Mouse (Mus musculus): Measurements from ENCODE around the gene Rbm47. TPM values are rescaled to one million over a fixed set of nuclear protein-coding genes. Genes with fewer than 3 reads are reported as not detected.

Rbm47 gene
- total RNA-seq, 2 experiments from 2014 or later: 0.71 to 3.8 TPM

DNA sequence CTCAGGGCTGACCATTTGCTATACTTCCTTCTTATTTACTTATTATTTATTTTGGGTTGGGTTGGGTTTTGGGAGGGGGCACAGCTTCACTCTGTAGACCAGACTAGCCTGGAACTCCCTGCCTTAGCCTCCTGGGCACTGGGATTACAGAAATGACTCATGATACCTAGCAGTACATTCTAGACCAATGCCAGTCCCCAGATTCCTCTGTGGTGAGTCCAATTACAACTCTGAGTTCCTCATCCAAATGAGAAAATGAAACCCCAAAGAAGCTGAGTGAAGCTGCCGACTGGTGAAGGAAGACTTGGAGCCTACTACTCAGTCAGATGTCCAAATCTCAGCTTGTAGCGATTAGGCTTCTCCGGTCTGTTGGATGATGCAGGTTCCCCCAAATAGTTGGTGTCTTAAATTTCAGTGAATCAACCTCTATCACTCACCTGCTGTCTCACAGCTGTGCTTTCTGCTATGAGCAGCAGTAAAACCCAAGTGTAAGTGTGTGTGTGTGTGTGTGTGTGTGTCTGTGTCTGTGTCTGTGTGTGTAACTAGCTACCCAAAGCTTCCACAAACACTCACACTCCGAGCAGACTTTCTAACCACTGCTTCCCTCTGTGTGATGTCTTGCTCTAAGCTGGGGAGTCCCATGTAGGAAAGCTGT lies 84.5 kb downstream of the Rbm47 start:
- no peak for DNase-seq (ENCODE audit: low spot score in 2 of 2)

DNA sequence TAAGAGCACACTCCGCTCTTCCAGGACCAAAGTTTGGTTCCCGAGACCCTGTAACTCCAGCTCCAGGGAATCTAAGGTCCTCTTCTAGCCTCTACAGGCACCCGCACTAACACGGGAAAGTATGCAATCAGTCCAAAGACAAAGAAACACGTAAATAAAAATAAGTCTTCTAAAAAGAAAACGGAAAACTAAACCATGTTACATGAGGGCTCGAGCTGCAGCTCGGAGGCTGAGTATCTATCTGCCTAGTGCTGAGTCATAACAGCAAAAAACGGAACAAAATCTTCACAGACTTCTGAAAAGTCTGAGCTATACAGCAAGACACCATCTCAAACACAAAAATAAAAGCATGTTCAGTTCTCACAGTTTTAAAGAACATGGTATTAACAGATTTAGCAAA lies 86.0 kb downstream of the Rbm47 start:
- DNase-seq (ENCODE audit: low spot score in 2 of 2): no peak

DNA sequence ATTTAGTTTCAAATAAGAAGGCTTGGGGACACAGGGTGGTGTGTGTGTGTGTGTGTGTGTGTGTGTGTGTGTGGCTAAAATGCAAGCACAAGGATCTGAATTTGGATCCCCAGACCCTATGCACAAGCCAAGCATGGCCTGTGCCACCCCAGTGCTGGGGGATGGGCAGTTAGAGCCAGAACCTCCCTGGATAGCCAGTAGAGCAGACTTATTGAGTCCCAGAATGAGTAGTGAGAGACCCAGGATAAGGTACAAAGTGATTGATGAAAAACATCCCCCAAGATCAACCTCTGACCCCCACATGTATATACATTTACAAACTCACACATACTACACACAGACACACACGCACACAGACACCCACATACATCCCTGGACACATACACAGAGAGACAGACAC lies 86.6 kb downstream of the Rbm47 start:
- no peak for DNase-seq (ENCODE audit: low spot score in 2 of 2)

DNA sequence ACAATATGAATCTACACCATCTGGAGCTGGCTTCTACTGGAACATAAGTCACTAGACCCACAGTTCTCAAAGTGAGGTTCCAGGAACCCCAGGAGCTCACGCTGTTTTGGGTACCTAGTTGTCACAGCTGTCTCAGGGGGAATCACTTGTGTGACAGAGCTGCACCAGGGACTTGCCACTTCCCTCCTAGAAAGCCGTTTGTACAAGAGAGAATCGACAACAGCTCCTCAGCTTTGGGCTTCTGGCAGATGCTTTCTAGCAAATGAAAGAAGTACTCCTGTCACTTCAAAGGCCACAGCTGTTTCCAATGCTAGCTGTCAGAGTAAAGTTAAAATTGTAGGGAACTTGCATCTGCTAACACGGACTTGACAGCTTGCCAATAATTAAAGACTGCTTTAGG lies 87.4 kb downstream of the Rbm47 start:
- DNase-seq (ENCODE audit: low spot score in 2 of 2): no peak

DNA sequence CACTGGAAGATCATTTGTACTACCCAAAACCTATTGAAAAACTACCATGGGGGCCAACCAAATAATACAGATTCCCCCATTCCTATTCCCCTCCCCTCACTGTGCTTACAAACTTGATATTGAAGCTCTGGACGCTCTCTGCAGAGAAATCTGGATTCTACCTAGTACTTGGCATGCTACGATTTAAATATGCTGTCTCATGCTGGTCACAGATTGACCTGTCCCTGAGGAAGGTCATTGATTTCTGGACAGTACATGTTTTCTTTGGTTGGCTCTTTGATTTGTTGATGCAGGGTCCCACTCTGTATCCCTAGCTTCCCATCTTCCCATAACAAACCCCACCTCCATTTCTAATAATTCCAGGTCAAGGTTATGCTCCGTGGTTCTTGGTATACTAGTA lies 88.4 kb downstream of the Rbm47 start:
- no peak for DNase-seq (ENCODE audit: low spot score in 2 of 2)

DNA sequence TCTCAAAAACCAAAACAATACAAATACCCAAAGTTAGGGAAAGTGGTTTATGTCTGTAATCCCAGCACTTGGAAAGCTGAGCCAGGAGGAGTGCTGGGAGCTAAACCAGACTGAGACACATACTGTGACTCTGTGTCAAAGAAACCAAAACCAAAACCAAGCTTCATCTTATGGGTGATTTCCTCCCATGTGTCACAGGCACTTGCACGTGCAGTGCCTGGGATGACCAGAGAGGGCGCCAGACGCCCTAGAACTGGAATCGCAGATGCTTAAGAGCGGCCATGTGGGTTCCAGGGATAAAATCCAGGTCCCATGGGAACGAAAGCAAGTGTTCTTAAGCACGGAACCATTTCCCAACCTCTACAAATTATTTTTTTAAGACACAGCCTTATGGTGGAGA lies 89.6 kb downstream of the Rbm47 start:
- DNase-seq (ENCODE audit: low spot score in 2 of 2): peak; percentile 56 to 64

DNA sequence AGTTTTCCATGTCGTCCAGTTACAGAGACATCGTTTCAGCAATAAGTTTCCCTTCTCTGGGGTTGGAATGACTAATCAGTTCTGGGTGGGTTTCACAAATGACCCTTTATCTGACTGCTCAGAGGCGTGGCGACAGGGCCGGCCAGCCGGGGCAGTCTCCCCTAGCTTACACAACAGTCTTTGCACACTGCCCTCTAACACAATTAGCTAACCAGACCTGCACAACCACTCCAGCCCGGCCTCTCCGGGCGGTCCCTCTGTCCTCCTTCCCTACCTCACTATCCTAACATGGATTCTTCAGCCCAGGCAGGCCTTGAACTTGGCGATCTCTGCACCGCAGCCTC lies 90.7 kb downstream of the Rbm47 start:
- no peak for DNase-seq (ENCODE audit: low spot score in 2 of 2)

DNA sequence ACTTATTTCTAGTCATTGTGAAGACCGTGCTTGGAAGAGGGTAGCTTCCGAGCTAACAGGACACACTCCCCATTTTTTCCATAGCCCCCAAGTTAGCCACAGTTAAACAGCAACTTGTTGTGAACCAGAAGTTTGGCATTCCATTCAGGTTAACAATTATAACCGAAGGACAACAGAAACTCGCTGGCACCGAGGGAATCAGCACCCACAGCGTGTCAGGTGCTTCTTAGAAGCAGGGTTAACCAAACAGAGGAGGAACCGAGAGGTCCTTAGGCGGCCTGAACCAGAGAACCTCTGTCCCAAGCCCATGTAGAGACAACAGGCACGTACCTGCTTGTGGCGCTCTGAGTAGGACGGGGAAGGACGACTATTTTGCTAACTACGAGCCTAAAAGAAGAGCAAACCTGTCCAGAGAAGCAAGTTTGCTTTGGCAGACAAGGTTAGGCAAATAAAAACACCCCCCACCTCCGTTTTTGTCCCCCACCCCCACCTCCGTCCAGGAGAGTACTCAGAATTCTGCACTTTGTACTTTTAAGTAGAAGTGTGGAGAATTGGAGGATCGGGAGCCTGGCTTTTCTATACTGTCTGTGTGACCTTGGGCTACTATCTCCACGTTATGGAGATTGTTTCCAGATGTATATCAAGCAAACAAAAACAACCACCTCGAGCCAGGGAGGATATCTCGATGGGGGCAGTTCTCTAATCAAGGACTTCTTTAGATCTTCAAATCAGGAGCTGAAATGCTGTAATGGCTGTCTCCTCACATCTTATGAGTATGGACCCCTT lies 91.3 kb downstream of the Rbm47 start:
- no peak for DNase-seq (ENCODE audit: low spot score in 2 of 2)

DNA sequence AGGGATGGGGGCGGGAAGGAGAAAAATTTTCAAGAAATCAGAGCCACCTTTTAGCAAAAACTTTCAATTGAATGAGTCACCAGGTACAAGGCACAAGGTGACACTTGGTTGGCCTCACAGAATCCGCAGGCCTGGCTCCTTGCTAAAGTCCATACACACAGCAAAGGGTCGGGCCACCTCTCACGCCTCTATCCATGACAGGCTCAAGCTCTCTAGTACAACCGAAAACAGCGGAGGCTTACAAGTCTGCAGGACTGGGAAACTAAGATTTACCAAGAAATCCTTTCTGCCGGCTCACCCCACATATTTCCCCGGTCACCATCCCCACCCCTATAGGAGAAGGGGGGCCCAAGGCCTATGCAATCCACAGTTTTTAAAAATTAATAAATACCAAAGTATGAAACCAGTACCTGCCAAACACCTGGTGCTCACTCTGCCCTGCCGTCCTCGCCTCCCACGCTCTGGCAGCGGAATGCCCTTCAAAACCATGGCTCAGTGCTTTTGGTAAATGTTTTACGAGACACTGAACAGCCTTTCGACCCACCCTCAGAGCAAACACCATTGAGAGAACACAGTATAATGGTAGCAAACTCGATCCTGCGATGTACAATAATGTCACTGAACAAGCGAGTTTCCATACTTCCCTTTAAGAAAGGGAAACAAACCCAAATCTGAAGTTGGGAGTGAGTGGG lies 92.2 kb downstream of the Rbm47 start:
- no peak for DNase-seq (ENCODE audit: low spot score in 2 of 2)

DNA sequence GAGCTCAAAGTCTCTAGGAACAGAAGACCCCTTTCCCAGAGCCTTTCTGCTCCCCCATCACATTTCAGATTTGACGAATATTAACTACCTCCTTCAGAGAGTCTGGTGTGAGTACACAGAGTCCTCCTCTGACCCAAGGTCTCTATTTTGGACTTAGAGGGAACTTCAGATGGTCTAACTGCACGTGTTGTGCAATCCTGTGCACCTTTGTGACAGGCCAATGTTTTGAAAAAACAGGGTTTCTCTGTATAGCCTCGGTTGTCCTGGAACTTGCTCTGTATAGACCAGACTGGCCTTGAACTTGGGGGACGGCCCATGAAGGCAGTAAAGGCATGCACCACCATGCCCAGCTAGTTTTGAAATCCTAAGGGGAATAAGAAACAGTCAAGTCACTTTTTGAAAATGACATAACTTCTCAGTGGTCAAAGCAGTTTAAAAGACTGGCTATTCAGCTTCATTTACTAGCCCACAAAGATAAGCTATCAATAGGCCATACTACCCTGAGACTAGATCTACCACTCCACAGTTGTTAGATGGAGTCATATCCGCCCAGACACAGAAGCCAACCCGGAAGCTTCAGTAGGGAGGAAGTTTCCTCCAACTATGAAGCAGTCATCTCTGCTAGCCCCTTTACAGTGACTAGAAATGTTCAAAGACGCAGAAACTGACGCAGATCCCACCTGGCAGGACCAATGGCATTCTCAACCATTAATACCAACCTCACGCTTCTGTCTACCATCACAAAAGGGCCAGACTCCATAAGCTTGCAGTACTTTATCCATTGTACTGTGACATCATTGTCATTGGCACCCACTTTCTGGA lies 93.3 kb downstream of the Rbm47 start:
- no peak for DNase-seq (ENCODE audit: low spot score in 2 of 2)

DNA sequence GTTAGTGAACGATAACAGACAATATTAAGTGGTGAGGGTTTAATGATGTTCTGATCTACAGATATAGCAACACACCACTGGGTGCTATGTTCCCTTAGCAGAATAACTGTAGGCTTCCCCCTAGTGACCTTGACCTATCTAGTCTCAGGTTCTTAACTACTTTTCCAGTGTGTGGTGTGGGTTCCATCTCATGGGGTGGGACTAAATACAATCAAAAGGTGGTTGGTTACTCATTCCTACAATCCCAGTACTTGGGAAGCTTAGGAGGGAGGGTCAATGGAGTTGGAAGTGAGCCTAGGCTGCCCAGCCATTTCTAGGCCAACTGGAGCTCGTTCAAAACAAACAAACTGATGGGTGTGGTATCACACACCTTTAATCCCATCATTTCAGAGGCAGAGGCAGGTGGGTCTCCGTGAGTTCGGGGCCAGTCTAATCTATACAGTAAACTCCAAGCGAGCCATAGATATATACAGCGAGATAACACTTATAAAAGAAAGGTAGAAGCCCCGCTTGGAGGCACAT lies 94.4 kb downstream of the Rbm47 start:
- DNase-seq (ENCODE audit: low spot score in 2 of 2): no peak

DNA sequence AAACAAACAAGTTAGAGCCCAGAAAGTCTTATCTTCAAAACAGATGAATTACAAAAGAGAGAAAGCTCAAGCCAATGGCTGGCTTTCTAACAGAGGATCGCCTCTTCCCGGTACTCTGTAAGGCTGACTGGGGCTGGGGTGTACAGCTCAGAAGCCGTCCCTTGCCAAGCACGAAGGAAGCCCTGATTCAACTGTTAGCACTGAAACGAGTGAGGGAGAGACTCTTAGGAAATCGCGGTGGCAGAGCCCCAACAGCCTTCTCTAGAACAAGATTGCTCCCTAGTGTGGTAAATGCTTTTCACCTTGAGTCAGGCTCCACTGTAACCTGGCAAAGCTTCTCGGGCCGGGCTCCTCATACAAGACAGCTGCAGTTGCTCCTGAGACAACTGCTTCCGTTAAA lies 95.5 kb downstream of the Rbm47 start:
- peak in 1 of 2 experiments; percentile 36 for DNase-seq (ENCODE audit: low spot score in 2 of 2)

DNA sequence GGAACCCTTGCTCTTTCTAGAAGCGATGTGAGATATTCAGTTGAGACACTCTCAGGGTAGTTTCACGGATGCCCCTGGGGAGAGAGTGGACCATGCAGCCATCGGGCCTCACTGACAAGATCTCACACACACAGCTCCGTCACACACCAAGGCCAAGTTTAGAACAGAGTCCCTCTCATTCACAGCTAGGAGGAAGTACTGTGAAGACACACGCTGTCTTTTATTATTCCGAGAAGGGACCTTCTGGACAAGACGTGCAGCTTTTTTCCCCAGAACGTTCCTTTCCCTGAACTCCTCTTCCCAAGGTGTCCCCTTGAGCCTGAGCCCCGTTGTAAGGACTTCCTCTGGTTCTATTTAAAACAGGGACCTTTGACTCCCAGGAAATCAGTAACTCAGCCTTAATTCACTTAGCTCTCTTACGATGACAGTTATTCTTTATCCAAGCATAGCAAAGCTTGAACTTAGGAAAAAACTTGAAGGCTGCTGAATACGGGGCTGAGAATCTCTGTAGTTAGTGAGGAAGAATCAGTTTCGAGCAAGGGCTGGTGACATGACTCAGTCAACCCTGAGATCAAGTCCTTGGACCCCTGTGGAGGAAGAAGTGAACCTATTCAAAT lies 96.1 kb downstream of the Rbm47 start:
- DNase-seq (ENCODE audit: low spot score in 2 of 2): no peak

DNA sequence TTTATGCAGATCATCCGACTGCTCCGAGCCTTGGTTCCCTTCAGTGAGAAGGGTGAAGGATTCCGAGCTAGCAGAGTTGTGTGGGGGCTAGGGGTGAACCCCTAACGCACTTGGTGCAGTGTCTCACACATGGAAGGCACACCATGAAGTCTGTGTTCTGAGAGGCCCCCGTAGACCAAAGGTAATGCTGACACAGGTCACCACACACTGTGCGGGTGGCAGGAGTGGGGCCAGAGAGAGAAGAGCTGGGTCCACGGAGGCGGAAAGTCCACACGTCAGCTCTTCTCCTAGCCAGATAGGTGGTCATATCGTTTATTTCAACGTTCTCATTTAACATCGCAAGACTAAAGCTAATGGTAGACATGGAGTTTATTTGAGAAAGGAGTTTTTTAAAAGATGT lies 97.0 kb downstream of the Rbm47 start:
- DNase-seq (ENCODE audit: low spot score in 2 of 2): no peak

DNA sequence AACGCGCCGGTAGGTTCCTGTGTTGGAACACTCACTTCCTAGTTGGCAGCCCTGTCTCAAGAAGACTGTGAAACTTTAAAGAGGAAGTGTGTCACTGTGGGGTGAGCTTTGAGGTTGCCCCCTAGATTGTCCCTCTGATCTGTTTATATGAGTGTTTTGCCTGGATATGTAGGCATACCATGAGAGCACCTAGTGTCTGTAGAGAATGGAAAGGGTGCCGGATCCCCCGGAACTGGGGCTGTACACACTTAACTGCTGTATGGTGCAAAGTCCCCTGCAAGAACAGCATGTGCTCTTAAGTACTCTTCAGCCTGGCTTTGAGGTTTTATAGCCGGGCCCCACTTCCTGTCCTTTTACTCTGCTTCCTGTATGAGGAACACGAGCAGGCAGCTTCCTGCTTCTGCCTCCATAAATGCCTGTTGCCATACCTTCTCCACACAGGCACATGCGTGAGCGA lies 97.9 kb downstream of the Rbm47 start:
- no peak for DNase-seq (ENCODE audit: low spot score in 2 of 2)

DNA sequence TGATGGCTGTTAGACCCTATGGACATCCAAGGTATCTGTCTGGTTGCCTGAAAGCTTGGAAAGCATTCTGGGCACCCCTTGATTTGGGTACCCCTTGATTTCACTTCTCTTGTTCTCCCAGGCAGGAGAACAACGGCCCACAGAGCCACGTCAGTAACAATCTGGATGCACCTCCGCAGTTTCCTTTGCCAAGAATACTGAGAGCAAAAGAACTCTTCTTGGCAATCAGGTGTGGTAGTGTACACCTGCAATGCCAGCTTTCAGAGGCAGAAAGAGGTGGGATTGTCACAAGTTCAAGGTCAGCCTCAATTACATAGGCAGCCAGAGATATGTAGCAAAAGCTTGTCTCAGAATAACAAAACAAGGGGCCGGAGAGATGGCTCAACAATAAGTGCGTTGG lies 98.7 kb downstream of the Rbm47 start:
- no peak for DNase-seq (ENCODE audit: low spot score in 2 of 2)

DNA sequence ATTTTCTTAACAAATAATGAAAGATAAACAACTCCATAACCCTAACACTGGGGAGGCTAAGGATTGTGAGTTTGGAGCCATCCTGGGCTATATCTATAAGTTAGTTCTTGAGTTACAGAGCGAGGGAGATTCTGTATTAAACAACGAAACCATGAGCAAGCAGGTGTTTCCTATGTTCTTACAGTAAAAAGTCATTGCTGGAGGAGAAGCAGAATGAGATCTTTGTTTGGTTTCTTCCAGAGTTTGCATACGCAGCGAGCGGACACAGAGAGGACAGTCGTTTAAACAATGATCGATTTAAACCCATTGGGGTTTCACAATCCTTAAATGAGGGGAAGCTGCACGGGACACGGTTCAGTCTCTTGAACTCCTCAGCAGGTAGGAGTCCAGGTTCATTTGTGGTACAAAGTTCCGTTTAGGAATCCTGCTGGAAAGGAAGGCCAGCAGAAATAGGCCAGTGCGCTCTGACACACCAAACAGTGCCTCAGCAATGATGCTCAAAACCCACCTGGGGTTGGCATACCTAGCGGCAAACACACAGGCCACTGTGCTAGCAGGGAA lies 99.2 kb downstream of the Rbm47 start:
- DNase-seq (ENCODE audit: low spot score in 2 of 2): no peak

DNA sequence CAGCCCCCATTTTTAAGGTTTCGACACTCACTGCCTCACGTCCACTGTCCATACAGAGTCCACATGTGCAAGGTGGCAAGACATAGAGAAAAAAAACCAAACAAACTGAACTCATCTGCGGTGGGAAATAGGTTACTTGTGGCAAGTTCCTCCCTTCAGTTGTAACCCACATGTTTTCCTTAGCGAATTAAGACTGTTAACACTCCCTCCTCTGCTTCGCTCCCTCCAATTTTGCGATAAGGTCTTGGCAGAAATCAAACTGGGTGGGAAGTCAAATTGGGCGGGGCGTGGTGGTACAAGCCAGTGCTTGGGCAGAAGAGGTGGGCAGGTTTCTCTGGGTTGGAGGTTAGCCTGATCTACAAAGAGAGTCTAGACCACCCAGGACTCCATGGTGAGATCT lies 101.2 kb downstream of the Rbm47 start:
- no peak for DNase-seq (ENCODE audit: low spot score in 2 of 2)

DNA sequence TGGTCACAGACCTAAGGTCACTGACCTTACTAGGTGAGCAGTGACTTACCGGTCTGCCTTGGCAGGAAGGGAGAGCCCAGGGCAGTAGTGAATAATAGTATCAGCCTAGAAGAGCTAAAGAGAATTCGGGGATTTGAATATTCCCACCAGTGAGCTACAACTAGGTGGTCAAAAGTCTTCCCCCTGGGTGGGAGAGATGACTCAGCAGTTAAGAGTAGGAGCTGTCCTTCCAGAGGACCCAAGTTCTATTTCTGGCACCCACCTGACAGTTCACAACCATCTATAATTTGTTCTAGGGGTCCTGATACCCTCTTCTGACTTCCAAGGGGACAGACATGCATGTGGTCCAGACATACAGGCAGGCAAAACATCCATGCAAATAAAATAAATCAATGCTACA lies 102.6 kb downstream of the Rbm47 start:
- DNase-seq (ENCODE audit: low spot score in 2 of 2): no peak

DNA sequence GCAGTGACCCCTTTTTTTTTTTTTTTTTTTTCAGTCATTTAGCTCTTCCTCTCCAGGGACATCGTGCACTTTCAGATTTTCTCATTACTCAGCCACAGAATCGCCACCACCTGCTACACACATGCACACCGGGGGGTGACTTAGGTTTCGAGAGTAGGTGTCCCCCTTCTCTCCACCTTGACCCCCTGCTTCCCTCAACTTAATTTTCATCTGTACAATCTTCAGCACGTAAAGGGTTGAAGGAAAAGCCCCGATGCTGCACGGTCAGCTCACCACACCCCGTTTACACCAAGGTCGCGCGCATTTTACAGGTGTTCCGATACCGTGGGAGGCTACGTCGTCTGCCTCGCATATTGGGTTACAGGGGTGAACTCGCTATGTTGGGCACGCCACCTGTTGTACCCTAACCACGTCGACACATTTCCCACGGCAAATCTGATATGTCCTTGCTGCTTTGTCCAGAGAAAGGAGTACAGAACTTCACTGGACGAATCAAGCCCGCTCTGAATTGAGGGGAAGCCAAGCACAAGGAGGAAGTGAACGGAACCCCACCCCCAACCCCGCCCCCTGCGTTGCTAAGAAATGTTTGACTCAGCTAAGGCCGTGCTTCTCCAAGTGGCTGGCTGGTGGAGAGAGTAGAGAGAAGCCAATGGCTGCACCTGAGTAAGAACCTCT lies 103.3 kb downstream of the Rbm47 start:
- peak in 1 of 2 experiments; percentile 28 for DNase-seq (ENCODE audit: low spot score in 2 of 2)
